In the genomic region with DNA sequence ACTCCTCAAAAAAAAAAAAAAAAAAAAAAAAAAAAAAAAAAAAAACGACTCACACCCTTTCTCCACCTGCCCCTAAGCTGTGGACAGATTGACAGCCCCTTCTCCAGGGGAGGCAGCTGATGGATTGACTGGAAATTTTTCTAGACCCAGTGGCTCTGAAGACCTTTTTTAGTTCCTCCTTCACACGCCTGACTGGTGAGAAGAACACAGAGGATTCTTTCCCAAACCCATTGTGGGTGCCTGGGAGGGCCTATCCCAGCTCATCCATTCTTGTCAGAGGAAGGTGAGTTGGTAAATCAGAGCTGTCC, we compare ENCODE assay signal across 21 mouse cellular contexts. TPM values are rescaled to one million over a fixed set of nuclear protein-coding genes. Genes with fewer than 3 reads are reported as not detected.
DNase-seq lines count a peak whose midpoint lies in the region; ATAC-seq and TF ChIP-seq lines count a peak whose summit lies in the region.
"Had no signal": no experiment of that assay in that cellular context is flagged by ENCODE, and none has a peak within 500 bp of the region (broad histone marks: within the 10 kb centered on the region; RNA-seq: fewer than 3 reads in every experiment).

No protein-coding gene starts in this region.

- H3K9ac ChIP-seq in hindbrain, embryonic 11.5 days (ENCODE audit: low read depth, low read length): no peak overlapping the region
- no peak overlapping the region for H3K9ac ChIP-seq in hindbrain, postnatal 0 days (replicated peaks; ENCODE audit: low read length)
- no peak overlapping the region for H3K9ac ChIP-seq in midbrain, postnatal 0 days (replicated peaks; ENCODE audit: low read length, poor library complexity, severe bottlenecking)
- no peak overlapping the region for H3K9ac ChIP-seq in hindbrain, embryonic 12.5 days
- H3K9ac ChIP-seq in neural tube, embryonic 15.5 days (replicated peaks): no peak overlapping the region
- H3K9ac ChIP-seq: liver, embryonic 15.5 days; lung, embryonic 15.5 days had no signal

- H3K27ac ChIP-seq in hindbrain, embryonic 11.5 days (ENCODE audit: low read depth, low read length): peak overlapping the region; percentile 37; the same call in 1 of the 2 replicates
- H3K27ac ChIP-seq in hindbrain, postnatal 0 days: no peak overlapping the region
- H3K27ac ChIP-seq in midbrain, embryonic 10.5 days (replicated peaks): peak overlapping the region; percentile 81
- no peak overlapping the region for H3K27ac ChIP-seq in midbrain, postnatal 0 days (ENCODE audit: low read depth, low read length)
- H3K27ac ChIP-seq in hindbrain, embryonic 12.5 days: no peak overlapping the region
- H3K27ac ChIP-seq in neural tube, embryonic 15.5 days (replicated peaks): no peak overlapping the region
- H3K27ac ChIP-seq: left cerebral cortex, adult 2 months; liver, embryonic 15.5 days; lung, embryonic 15.5 days had no signal

- no peaks in the 10 kb centered on the region; the same call in 1 of the 2 replicates for H3K27me3 ChIP-seq in hindbrain, embryonic 11.5 days (ENCODE audit: control insufficient read depth, insufficient read depth, low read length)
- H3K27me3 ChIP-seq in hindbrain, postnatal 0 days (ENCODE audit: insufficient read depth, low read length): no peaks in the 10 kb centered on the region
- no peaks in the 10 kb centered on the region for H3K27me3 ChIP-seq in midbrain, embryonic 10.5 days (ENCODE audit: low read depth, poor library complexity, severe bottlenecking)
- no peaks in the 10 kb centered on the region for H3K27me3 ChIP-seq in midbrain, postnatal 0 days (ENCODE audit: insufficient read depth, low read length)
- no peaks in the 10 kb centered on the region for H3K27me3 ChIP-seq in hindbrain, embryonic 12.5 days
- H3K27me3 ChIP-seq in neural tube, embryonic 15.5 days (replicated peaks): no peaks in the 10 kb centered on the region
- H3K27me3 ChIP-seq: liver, embryonic 15.5 days; lung, embryonic 15.5 days; megakaryocyte, embryonic 14.5 days had no signal

- TF ChIP-seq CTCF in hindbrain, postnatal 0 days (IDR thresholded peaks at IDR 0.05; ENCODE audit: low read depth): no peak
- no peak for TF ChIP-seq CTCF in midbrain, postnatal 0 days (IDR thresholded peaks at IDR 0.05)

- H3K4me1 ChIP-seq in hindbrain, embryonic 11.5 days (replicated peaks; ENCODE audit: control insufficient read depth, insufficient read depth, low read length): peaks cover 3% of the 10 kb centered on the region; the same call in 1 of the 2 replicates
- peaks cover 9% of the 10 kb centered on the region for H3K4me1 ChIP-seq in hindbrain, postnatal 0 days (ENCODE audit: insufficient read depth, low read length)
- H3K4me1 ChIP-seq in midbrain, embryonic 10.5 days: peaks cover 75% of the 10 kb centered on the region
- peaks cover 6% of the 10 kb centered on the region; the same call in 1 of the 2 replicates for H3K4me1 ChIP-seq in midbrain, postnatal 0 days (ENCODE audit: insufficient read depth, low read length)
- peaks cover 14% of the 10 kb centered on the region for H3K4me1 ChIP-seq in hindbrain, embryonic 12.5 days
- H3K4me1 ChIP-seq in neural tube, embryonic 15.5 days: peaks cover 12% of the 10 kb centered on the region
- H3K4me1 ChIP-seq: liver, embryonic 15.5 days; lung, embryonic 15.5 days; megakaryocyte, embryonic 14.5 days had no signal

- no peak for DNase-seq in hindbrain, embryonic 11.5 days (ENCODE audit: low spot score)
- DNase-seq in hindbrain, postnatal 0 days (ENCODE audit: low spot score): no peak
- DNase-seq in midbrain, embryonic 10.5 days (ENCODE audit: low spot score): no peak
- DNase-seq in midbrain, postnatal 0 days (ENCODE audit: low spot score): no peak
- no peak for DNase-seq in spleen, postnatal 14 days (ENCODE audit: low spot score in 2 of 2)
- DNase-seq: adrenal gland, adult 8-10 months; cerebellum, adult 8-10 months; cerebellum, postnatal 36 days; gastrocnemius, postnatal 36 days; heart, adult 2 months; liver; lung, postnatal 36 days; thymus, postnatal 14 days had no signal

- no peak; the same call in 1 of the 2 replicates for ATAC-seq in hindbrain, embryonic 11.5 days (ENCODE audit: low FRiP score)
- no peak for ATAC-seq in hindbrain, postnatal 0 days
- ATAC-seq in midbrain, postnatal 0 days (ENCODE audit: low FRiP score): no peak
- ATAC-seq in hindbrain, embryonic 12.5 days (ENCODE audit: low FRiP score): 0 out of 2 replicates have a peak, but pooled peaks have one; percentile 9
- ATAC-seq in neural tube, embryonic 15.5 days (ENCODE audit: low FRiP score): 0 out of 2 replicates have a peak, but pooled peaks have one; percentile 4
- ATAC-seq: activated CD4-positive, CD25-positive, alpha-beta regulatory T cell, adult 4 months; inflammation-experienced regulatory T-cells, adult 6 months had no signal

- H3K4me3 ChIP-seq in hindbrain, embryonic 11.5 days (ENCODE audit: low read depth, low read length): no peak overlapping the region
- H3K4me3 ChIP-seq in hindbrain, postnatal 0 days (ENCODE audit: low read length): no peak overlapping the region
- H3K4me3 ChIP-seq in midbrain, embryonic 10.5 days: no peak overlapping the region
- H3K4me3 ChIP-seq in midbrain, postnatal 0 days (ENCODE audit: low read depth, low read length): no peak overlapping the region
- no peak overlapping the region for H3K4me3 ChIP-seq in hindbrain, embryonic 12.5 days
- no peak overlapping the region for H3K4me3 ChIP-seq in neural tube, embryonic 15.5 days (replicated peaks)
- H3K4me3 ChIP-seq: heart, adult 2 months; left cerebral cortex, adult 2 months; liver, embryonic 15.5 days; lung, embryonic 15.5 days; megakaryocyte, embryonic 14.5 days had no signal

- 8% methylated on average over 2 of the region's 2 CpGs for WGBS in hindbrain, embryonic 11.5 days
- 31% methylated on average over 2 of the region's 2 CpGs for WGBS in hindbrain, postnatal 0 days
- 9% methylated on average over 2 of the region's 2 CpGs for WGBS in midbrain, embryonic 10.5 days
- 25% methylated on average over 2 of the region's 2 CpGs for WGBS in midbrain, postnatal 0 days
- WGBS in hindbrain, embryonic 12.5 days: 5% methylated on average over 2 of the region's 2 CpGs
- WGBS in neural tube, embryonic 15.5 days: 16% methylated on average over 2 of the region's 2 CpGs

- no peaks in the 10 kb centered on the region for H3K36me3 ChIP-seq in hindbrain, embryonic 11.5 days (ENCODE audit: control insufficient read depth, insufficient read depth, low read length)
- H3K36me3 ChIP-seq in hindbrain, postnatal 0 days (ENCODE audit: insufficient read depth, low read length): no peaks in the 10 kb centered on the region
- peaks cover 8% of the 10 kb centered on the region for H3K36me3 ChIP-seq in midbrain, embryonic 10.5 days
- no peaks in the 10 kb centered on the region for H3K36me3 ChIP-seq in midbrain, postnatal 0 days (ENCODE audit: insufficient read depth, low read length)
- no peaks in the 10 kb centered on the region for H3K36me3 ChIP-seq in hindbrain, embryonic 12.5 days
- H3K36me3 ChIP-seq in neural tube, embryonic 15.5 days: no peaks in the 10 kb centered on the region
- H3K36me3 ChIP-seq: liver, embryonic 15.5 days; lung, embryonic 15.5 days had no signal

- H3K4me2 ChIP-seq in hindbrain, embryonic 11.5 days (replicated peaks; ENCODE audit: low read depth, low read length): no peak overlapping the region
- H3K4me2 ChIP-seq in hindbrain, postnatal 0 days (ENCODE audit: low read depth, low read length): no peak overlapping the region
- H3K4me2 ChIP-seq in midbrain, postnatal 0 days (ENCODE audit: low read depth, low read length, poor library complexity, severe bottlenecking): no peak overlapping the region
- no peak overlapping the region for H3K4me2 ChIP-seq in hindbrain, embryonic 12.5 days (replicated peaks)
- no peak overlapping the region for H3K4me2 ChIP-seq in neural tube, embryonic 15.5 days
- H3K4me2 ChIP-seq: liver, embryonic 15.5 days; lung, embryonic 15.5 days had no signal

- no peaks in the 10 kb centered on the region for H3K9me3 ChIP-seq in hindbrain, embryonic 11.5 days (ENCODE audit: control insufficient read depth, low read length)
- H3K9me3 ChIP-seq in hindbrain, postnatal 0 days (ENCODE audit: low read length): no peaks in the 10 kb centered on the region
- H3K9me3 ChIP-seq in midbrain, embryonic 10.5 days (replicated peaks): no peaks in the 10 kb centered on the region
- no peaks in the 10 kb centered on the region for H3K9me3 ChIP-seq in midbrain, postnatal 0 days (ENCODE audit: low read length)
- no peaks in the 10 kb centered on the region for H3K9me3 ChIP-seq in hindbrain, embryonic 12.5 days (replicated peaks)
- no peaks in the 10 kb centered on the region for H3K9me3 ChIP-seq in neural tube, embryonic 15.5 days (replicated peaks)
- H3K9me3 ChIP-seq: liver, embryonic 15.5 days; lung, embryonic 15.5 days; megakaryocyte, embryonic 14.5 days had no signal

RNA-seq across cellular contexts. Expression of a gene that starts 42.2 kb away (rescaled TPM):
- polyA plus RNA-seq in hindbrain, embryonic 11.5 days (2014; fragmentation: Nextera tagmentation; extraction: Ambion mirVana): 21.3 and 22.1 TPM in 2 replicates
- 8.5 and 8.7 TPM in 2 replicates for total RNA-seq in hindbrain, postnatal 0 days (2014; rRNA removed)
- 4.9 and 5.5 TPM in 2 replicates for polyA plus RNA-seq in hindbrain, postnatal 0 days (2015; fragmentation: Nextera tagmentation; extraction: Ambion mirVana)
- polyA plus RNA-seq in midbrain, embryonic 10.5 days (2016; fragmentation: Nextera tagmentation; extraction: Ambion mirVana): 38.9 and 42.4 TPM in 2 replicates
- 8.7 and 10.1 TPM in 2 replicates for total RNA-seq in midbrain, postnatal 0 days (2014; rRNA removed)
- polyA plus RNA-seq in midbrain, postnatal 0 days (2015; fragmentation: Nextera tagmentation; extraction: Ambion mirVana): 4.3 and 4.4 TPM in 2 replicates
- polyA plus RNA-seq in hindbrain, embryonic 12.5 days (2016; fragmentation: Nextera tagmentation; extraction: Ambion mirVana): 31.6 and 34.0 TPM in 2 replicates
- polyA plus RNA-seq in neural tube, embryonic 15.5 days (2015; fragmentation: Nextera tagmentation; extraction: Ambion mirVana): 7.5 and 9.3 TPM in 2 replicates

Comparison
In these comparisons a context has a peak if more than half of its experiments do, and no peak if none do; other contexts are left out.
1. ATAC-seq: peak in hindbrain, embryonic 12.5 days (single experiment) and neural tube, embryonic 15.5 days (single experiment); none in hindbrain, embryonic 11.5 days (single experiment), hindbrain, postnatal 0 days (single experiment) and midbrain, postnatal 0 days (single experiment).
2. H3K27ac ChIP-seq: peak in hindbrain, embryonic 11.5 days (single experiment) and midbrain, embryonic 10.5 days (single experiment); none in hindbrain, postnatal 0 days (single experiment), midbrain, postnatal 0 days (single experiment), hindbrain, embryonic 12.5 days (single experiment) and neural tube, embryonic 15.5 days (single experiment).